Mouse (Mus musculus) cortical plate, adult 2 months (tissue): ENCODE data around the gene Vkorc1.

ENCODE experiments used
- CTCF ChIP-seq: fragments of 200-500 bp; IDR thresholded peaks from 2 replicates; pipeline ENCODE4 v1.5.1; 2011; ENCODE audit warnings: mild to moderate bottlenecking, control low read depth, low read length; ENCODE audit not compliant: insufficient read depth; ENCODE audit errors: extremely low read depth
- POLR2A ChIP-seq: fragments of 200-500 bp; IDR thresholded peaks from 2 replicates; pipeline ENCODE4 v1.6.1; 2011; ENCODE audit warnings: mild to moderate bottlenecking, low read length, control low read depth; ENCODE audit not compliant: insufficient read depth; ENCODE audit errors: extremely low read depth

GRCm38 (mm10) chr7:127874812-127875626 lies 20.4 kb downstream of the Vkorc1 start:
- TF ChIP-seq POLR2A (no peak), CTCF (no peak)
